Mouse (Mus musculus): ENCODE results near the gene Dnajc14.

Dnajc14 gene

GRCm38 (mm10) chr10:128803771-128804270 is at the start of gene Dnajc14:
Dnajc14 (plus strand) TSS chr10:128804062.
- peak; percentile 61 for DNase-seq (ENCODE audit: low spot score)

GRCm38 (mm10) chr10:128772895-128773294 is 31.0 kb upstream of the Dnajc14 start:
- no peak for DNase-seq (ENCODE audit: low spot score)

- no peak for DNase-seq (ENCODE audit: low spot score)
Observed at GRCm38 (mm10) chr10:128773685-128774084, 30.2 kb upstream of the Dnajc14 start.

GRCm38 (mm10) chr10:128778441-128778840 is 25.4 kb upstream of the Dnajc14 start:
- DNase-seq (ENCODE audit: low spot score): no peak

GRCm38 (mm10) chr10:128779011-128779795 is 24.7 kb upstream of the Dnajc14 start:
- peak; percentile 55 for DNase-seq (ENCODE audit: low spot score)

GRCm38 (mm10) chr10:128780200-128780599 is 23.7 kb upstream of the Dnajc14 start:
- no peak for DNase-seq (ENCODE audit: low spot score)

- no peak for DNase-seq (ENCODE audit: low spot score)
Observed at GRCm38 (mm10) chr10:128790398-128791124, 13.3 kb upstream of the Dnajc14 start, which contains the start of gene Mmp19. Mmp19 (plus strand) TSS chr10:128790910.

GRCm38 (mm10) chr10:128792041-128792440 is 11.8 kb upstream of the Dnajc14 start:
- DNase-seq (ENCODE audit: low spot score): no peak

GRCm38 (mm10) chr10:128793258-128793657 is 10.6 kb upstream of the Dnajc14 start:
- no peak for DNase-seq (ENCODE audit: low spot score)

GRCm38 (mm10) chr10:128794391-128794790 is 9.5 kb upstream of the Dnajc14 start:
- no peak for DNase-seq (ENCODE audit: low spot score)

- DNase-seq (ENCODE audit: low spot score): no peak
Observed at GRCm38 (mm10) chr10:128795581-128795980, 8.3 kb upstream of the Dnajc14 start.

GRCm38 (mm10) chr10:128798676-128799075 is 5.2 kb upstream of the Dnajc14 start:
- no peak for DNase-seq (ENCODE audit: low spot score)

GRCm38 (mm10) chr10:128801981-128802495 is 1.8 kb upstream of the Dnajc14 start:
- DNase-seq (ENCODE audit: low spot score): no peak

- no peak for DNase-seq (ENCODE audit: low spot score)
Observed at GRCm38 (mm10) chr10:128802956-128803355, 906 bp upstream of the Dnajc14 start.

- DNase-seq (ENCODE audit: low spot score): no peak
Observed at GRCm38 (mm10) chr10:128803361-128803760, 501 bp upstream of the Dnajc14 start.

- DNase-seq (ENCODE audit: low spot score): no peak
Observed at GRCm38 (mm10) chr10:128804271-128805091, 619 bp downstream of the Dnajc14 start, which contains the start of gene Tmem198b. Tmem198b (minus strand) TSS chr10:128804370.

GRCm38 (mm10) chr10:128805092-128806000 is 1.5 kb downstream of the Dnajc14 start:
- peak; percentile 94 for DNase-seq (ENCODE audit: low spot score)

GRCm38 (mm10) chr10:128806086-128806485 is 2.2 kb downstream of the Dnajc14 start:
- DNase-seq (ENCODE audit: low spot score): no peak

- DNase-seq (ENCODE audit: low spot score): no peak
Observed at GRCm38 (mm10) chr10:128807018-128807417, 3.2 kb downstream of the Dnajc14 start.

GRCm38 (mm10) chr10:128817033-128817432 is 13.2 kb downstream of the Dnajc14 start, which contains the start of gene Sarnp:
Sarnp (plus strand) TSS chr10:128817333.
- DNase-seq (ENCODE audit: low spot score): no peak

- no peak for DNase-seq (ENCODE audit: low spot score)
Observed at GRCm38 (mm10) chr10:128820217-128820616, 16.4 kb downstream of the Dnajc14 start.

Data from ovary, postnatal 36 days (tissue).